Mouse (Mus musculus) lung, postnatal 4 days (tissue): Measurements from ENCODE around the gene Dcst2.

Experiments used
- DNase-seq, 2 experiments: peaks; one replicate each; pipeline ENCODE4 v3.0.0; 2021

Gene Dcst2

GRCm38 (mm10) chr3:89365153-89365485 lies 3.3 kb downstream of the Dcst2 start, which contains the start of gene Dcst1:
Gene Dcst1 (minus strand): TSS chr3:89365253.
- no peak for DNase-seq

DNA sequence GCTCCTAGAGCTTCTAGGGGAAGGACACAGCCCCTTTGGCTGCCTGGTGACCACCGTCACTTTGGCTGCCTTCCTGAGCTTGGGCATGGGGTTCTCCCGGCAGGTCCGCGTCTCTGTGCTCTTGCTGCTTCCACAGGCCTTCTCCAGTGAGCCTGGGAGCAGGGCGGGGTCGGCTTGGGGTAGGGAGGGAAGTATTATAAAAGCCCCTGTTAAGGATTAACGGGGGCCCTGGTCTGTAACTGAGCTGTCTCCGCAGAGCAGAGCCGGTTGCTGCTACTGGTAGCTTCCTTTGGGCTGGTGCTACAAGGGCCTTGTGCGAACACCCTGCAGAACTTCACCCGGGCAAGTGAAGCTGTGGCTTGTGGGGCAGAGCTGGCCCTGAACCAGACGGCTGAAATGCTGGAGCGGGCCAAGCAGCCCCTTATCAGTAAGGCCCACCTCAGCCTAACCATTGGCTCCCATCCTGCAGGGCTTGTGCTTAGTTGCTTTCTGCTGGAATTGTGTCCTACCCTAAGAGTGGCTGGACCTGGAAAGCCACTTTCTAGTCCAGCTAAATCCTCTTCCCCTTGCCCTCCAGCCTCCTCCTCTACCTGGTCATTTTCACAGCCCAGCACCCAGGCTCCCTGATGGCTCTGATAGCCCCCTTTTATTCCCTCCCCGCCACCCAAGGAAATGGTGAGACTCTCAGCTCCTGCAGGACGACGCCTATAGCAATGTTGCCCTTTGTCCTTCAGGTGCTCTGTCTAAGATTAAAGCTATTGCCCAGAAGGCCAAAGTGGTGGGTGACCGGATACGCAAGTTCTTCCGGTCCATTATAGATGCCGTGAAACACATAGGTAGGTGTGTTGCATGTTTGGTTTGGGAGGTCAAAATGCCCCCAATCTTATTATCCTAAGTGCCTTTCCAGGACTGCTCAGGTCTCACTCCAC lies 4.0 kb downstream of the Dcst2 start:
- DNase-seq = no peak

GRCm38 (mm10) chr3:89367338-89367737 lies 5.6 kb downstream of the Dcst2 start:
- no peak for DNase-seq

GRCm38 (mm10) chr3:89373581-89374231 lies 11.9 kb downstream of the Dcst2 start:
- no peak for DNase-seq

DNA sequence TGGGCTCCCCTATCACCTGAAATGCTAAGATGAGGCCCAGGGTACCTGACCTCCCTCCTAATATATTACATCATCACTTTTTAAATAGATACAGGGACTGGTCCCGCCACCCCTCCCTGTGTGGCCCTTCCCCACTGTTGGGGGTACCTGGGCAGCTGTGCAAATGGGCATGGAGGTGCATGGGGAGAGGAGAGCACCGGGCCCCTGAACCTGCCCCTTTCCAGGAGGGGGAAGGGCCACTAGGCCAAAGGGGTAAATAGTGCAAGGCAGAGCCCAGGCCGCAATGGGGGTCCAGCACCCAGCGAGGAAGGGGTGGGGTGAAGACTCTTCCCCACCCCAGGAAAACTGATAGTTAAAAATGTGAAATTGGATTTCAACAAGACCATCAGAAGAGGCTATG lies 16.1 kb downstream of the Dcst2 start:
- no peak for DNase-seq

- peak; percentile 85 to 88 for DNase-seq
Measured at GRCm38 (mm10) chr3:89378394-89379067, 16.8 kb downstream of the Dcst2 start.

GRCm38 (mm10) chr3:89379388-89380131 lies 17.8 kb downstream of the Dcst2 start:
- DNase-seq = no peak

DNA sequence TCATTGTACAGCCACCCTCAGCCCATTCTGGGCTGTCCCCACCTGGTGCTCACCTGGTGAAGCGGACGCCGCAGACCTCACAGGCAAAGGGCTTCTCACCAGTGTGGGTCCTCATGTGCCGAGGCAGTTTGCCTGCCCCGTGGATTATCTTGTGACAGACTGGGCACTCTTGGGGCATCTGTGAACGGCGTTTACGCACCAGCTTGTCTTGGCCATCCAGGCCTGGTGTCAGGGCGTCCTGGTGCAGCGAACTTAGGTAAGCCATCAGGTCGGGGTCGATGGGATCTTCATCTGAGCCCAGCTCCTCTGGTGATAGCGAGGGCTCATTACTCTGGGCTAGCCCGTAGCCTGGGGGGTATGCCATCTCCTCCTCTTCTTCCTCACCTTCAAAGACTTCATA lies 18.5 kb downstream of the Dcst2 start:
- no peak for DNase-seq

GRCm38 (mm10) chr3:89380711-89381110 lies 18.9 kb downstream of the Dcst2 start:
- no peak for DNase-seq

DNA sequence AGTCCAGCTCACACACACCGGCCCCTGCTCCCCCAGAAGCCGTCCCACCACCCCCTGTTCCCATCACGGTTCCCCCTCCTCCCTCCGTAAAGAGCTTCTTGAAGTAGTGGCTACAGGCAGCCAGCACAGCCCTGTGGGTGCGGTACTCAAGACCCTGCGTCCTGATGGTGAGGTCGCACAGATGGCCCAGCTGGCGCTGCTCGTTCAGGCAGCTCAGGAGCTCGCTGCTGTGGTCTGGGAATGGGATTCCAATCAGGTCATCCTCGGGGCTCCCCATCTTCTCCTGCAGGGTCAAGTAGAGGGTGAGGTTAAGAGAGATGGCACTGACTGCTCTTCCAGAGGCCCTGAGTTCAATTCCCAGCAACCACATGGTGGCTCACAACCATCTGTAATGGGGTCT lies 19.5 kb downstream of the Dcst2 start:
- no peak for DNase-seq

DNA sequence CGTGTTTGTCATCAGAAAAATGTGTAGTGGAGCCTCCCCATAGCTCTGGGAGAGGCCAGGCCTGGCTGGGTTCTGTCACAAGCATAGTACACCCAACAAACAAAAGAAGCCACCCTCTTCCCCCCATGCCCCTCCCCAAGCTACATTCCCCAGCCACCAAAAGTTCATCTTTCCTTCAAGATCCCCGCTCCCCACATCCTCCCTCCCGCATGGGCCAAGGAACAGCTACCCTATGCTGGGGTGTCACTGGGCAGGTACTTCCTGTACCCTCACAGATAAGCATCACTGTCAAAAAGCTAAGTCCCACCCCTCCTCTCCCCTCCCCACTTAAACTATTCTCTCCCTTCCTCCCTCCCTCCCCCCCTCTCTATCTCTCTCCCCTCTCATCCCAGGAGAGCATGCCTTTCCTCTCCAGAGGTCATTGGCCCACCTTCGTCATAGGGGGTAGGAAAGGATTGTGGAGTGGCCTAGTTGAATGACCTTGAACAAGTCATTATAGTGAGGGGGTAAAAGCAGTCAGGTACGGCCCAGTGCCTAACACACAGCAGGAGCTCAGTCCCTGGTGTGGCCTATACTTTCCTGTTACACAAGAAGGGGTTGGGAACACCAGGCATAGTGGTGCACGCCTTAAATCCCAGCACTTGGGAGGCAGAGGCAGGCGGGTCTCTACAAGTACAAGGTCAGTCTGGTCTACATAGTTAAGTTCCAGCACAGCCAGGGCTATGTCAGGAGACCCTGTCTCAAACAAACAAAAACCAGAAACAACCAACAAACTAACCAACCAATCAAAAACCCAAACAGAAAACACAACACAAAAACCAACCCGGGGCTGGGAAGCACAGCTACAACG lies 20.5 kb downstream of the Dcst2 start:
- no peak for DNase-seq

DNA sequence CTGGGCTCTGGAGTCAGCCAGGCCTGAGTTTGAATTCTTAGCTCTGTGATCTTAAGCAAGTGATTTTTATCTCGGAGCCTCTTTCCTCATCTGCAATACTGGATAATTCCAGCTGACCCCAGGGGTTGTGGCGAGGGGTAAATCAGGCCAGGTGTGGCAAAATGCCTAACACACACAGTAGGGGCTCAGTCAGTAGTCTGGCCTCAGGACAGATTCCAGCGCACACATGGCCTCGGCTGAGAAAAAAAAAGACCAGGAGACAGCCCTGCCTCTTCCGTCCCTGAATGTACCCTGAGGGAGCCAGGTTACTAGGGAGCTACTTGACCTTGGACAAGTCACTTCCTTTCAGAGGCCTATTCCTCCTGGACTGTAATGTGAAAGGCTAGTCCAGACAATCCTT lies 21.2 kb downstream of the Dcst2 start:
- no peak for DNase-seq

GRCm38 (mm10) chr3:89383651-89384255 lies 22.0 kb downstream of the Dcst2 start:
- DNase-seq = no peak

- DNase-seq = no peak
Measured at GRCm38 (mm10) chr3:89384331-89385076, 22.7 kb downstream of the Dcst2 start.

- peak in 1 of 2 experiments; percentile 36 for DNase-seq
Measured at GRCm38 (mm10) chr3:89385451-89385850, 23.7 kb downstream of the Dcst2 start.

GRCm38 (mm10) chr3:89386438-89387420 lies 25.0 kb downstream of the Dcst2 start:
- peak; percentile 24 to 45 for DNase-seq

DNA sequence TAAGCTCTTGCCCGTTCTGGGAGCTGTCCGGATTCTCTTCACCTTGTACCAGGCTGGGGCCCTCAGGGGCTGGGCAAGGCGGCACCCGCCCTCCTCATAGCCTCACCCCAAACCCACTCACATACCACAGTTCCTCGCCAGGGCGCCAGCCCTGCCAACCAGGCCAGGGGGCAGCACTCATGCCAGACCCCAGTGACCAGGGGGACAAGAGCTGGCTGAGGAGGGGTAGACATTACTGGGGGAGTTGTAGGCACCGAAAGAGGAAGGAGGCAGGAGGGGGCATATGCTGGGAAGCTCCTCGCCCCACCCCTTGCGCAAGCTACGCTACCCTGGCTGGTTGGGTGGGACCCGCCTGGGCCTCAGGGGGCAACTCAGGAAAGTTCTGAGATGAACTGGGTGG lies 25.9 kb downstream of the Dcst2 start:
- DNase-seq = peak; percentile 54 to 56

DNA sequence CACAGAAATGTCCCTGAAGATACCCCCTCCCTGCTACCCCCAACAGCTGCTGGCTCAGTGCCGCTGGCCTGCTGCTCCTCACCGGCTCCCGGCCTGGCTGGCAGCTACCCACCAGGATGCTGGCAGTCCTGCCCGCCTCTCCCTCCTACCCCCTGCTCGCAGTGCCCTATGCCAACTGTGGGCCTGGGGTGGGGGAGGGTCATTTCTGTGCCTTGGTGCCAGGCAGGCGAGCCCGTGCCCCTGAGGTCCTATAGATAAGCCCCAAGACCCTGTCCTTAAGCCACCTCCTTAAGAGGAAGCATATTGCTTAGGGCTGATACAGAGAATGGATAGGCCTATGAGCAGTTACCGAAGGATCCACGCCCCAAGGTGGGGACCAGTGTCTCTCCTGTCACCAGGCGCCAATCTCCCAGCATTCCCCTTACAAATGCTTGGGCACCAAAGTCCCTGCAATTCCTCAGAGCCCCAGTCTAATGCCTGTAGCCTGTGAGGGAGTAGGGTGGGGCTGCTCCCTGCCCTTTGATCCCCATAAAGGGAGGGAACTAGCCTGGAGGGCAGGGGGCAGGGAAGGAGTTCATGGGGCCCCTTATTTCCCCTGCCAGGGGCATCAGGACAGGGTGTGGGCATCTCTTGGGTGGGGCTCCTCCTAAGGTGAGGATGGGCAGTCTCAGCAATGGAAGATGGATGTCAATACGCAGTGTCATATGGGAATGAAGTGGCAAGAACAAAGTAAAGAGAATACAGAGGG lies 26.5 kb downstream of the Dcst2 start:
- DNase-seq = peak; percentile 34 to 59
